Mouse (Mus musculus) neural tube, embryonic 14.5 days (tissue): ENCODE results near the gene Dtx1. TPM values are rescaled to one million over a fixed set of nuclear protein-coding genes. Genes with fewer than 3 reads are reported as not detected.

Source experiments
- ATAC-seq: fragments of 200-750 bp; cut with Nextera tagmentation; 2 replicates; pipeline ENCODE4 v1.8.0; 2017; ENCODE audit warnings: low read depth, mild to moderate bottlenecking, moderate TSS enrichment, moderate library complexity
- H3K27ac ChIP-seq: fragments of 300-500 bp; sonication (generic); 2 replicates; pipeline ENCODE4 v1.5.1; 2014; ENCODE audit warnings: low read depth, mild to moderate bottlenecking, control low read depth, low read length, moderate library complexity, mixed read lengths
- H3K27me3 ChIP-seq: fragments of 300-500 bp; sonication (generic); 2 replicates; pipeline ENCODE4 v1.6.1; 2014; ENCODE audit warnings: low read length; ENCODE audit not compliant: control insufficient read depth, insufficient read depth
- H3K36me3 ChIP-seq: fragments of 300-500 bp; sonication (generic); 2 replicates; pipeline ENCODE4 v1.6.1; 2014; ENCODE audit warnings: low read length, mixed read lengths; ENCODE audit not compliant: control insufficient read depth, insufficient read depth
- H3K4me1 ChIP-seq: fragments of 300-500 bp; sonication (generic); 2 replicates; pipeline ENCODE4 v1.6.1; 2014; ENCODE audit warnings: low read length; ENCODE audit not compliant: control insufficient read depth, insufficient read depth
- H3K4me2 ChIP-seq: fragments of 300-500 bp; sonication (generic); 2 replicates; pipeline ENCODE4 v1.6.1; 2014; ENCODE audit warnings: mild to moderate bottlenecking, low read depth, low read length, control low read depth
- H3K4me3 ChIP-seq: fragments of 300-500 bp; sonication (generic); 2 replicates; pipeline ENCODE4 v1.5.1; 2014; ENCODE audit warnings: low read depth, low read length, control low read depth, mixed read lengths
- H3K9ac ChIP-seq: fragments of 300-500 bp; sonication (generic); replicated peaks from 2 replicates; pipeline ENCODE4 v1.6.1; 2014; ENCODE audit warnings: low read depth, mild to moderate bottlenecking, control low read depth, low read length, mixed read lengths
- H3K9me3 ChIP-seq: fragments of 300-500 bp; sonication (generic); 2 replicates; pipeline ENCODE4 v1.6.1; 2016; ENCODE audit warnings: low read length; ENCODE audit not compliant: control insufficient read depth
- WGBS: fragments of 180-500 bp; shearing (Covaris S2); extraction: QIAGEN DNeasy Blood & Tissue Kit; methylation state at CpG from one replicate; pipeline ENCODE4 v1.1.7; 2014; 5-methylcytosine and 5-hydroxymethylcytosine counted together
- polyA plus RNA-seq: library from polyadenylated mRNA; unstranded; fragments of >200 nt; fragmentation: Nextera tagmentation; extraction: Ambion mirVana; gene quantifications from 2 replicates; pipeline ENCODE4 v1.2.1, GENCODE M21; 2014

Dtx1 gene
- polyA plus RNA-seq, 1 experiment from 2014 or later: 50.7 TPM

DNA sequence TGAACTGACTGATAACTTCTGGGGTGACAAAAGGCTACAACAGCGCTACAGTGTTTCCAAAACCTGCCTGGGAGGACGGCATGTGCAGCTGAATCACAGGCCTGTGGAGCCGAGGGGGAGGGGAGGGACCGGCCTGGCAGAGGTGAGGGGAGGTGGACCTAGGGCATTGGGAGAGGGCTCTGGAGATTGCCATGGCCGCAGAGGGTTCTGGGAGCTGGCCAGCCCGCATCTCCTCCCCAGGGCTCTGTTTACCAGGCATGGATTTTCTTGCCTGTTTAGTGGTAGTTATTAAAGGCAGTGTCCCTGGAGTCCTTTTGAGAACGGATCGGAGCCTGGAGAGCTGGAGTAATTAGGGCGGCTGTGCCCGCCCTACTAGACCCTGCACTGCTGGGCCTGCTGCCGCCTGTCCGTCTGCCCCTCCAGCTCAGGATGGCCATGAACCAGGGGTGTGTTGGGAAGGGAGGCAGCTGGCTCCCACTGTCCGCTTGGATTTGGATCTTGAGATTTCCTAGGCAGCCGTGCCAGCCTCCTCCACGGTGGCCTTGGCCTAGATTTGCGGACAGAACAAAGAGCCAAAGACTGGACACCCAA, 12.8 kb downstream of the Dtx1 start:
- no peak overlapping the region for H3K4me2 ChIP-seq
- 18% methylated on average over 16 of the region's 16 CpGs for WGBS
- H3K27me3 ChIP-seq: peaks cover 16% of the 10 kb centered on the region
- peaks cover 21% of the 10 kb centered on the region for H3K4me1 ChIP-seq
- no peak for ATAC-seq
- peaks cover 7% of the 10 kb centered on the region for H3K36me3 ChIP-seq
- no peak overlapping the region for H3K4me3 ChIP-seq
- no peaks in the 10 kb centered on the region for H3K9me3 ChIP-seq
- H3K9ac ChIP-seq: no peak overlapping the region
- peak overlapping the region; percentile 48 for H3K27ac ChIP-seq

DNA sequence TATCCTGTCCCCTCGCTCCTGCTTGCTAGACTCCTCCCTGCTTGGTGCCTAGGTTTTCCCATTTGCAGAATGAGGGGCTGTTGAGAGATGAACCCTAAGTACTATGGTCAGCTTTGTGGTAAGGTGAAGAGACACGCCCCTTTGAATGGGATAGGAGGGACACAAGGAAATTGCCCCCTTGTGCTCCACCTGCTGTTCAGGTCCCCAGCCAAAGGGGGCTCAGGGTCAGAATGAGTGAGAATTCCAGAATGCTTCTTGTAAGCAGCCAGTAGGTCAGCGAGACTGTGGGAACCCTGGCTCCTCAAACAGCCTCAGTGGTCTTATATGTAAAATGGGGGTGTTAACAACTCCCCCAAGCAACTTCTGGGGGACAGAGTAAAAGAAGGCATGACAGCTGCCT, 13.5 kb downstream of the Dtx1 start:
- H3K4me2 ChIP-seq: no peak overlapping the region
- no peak overlapping the region for H3K4me3 ChIP-seq
- H3K4me1 ChIP-seq: peaks cover 21% of the 10 kb centered on the region
- peaks cover 11% of the 10 kb centered on the region for H3K36me3 ChIP-seq
- H3K9ac ChIP-seq: no peak overlapping the region
- peaks cover 16% of the 10 kb centered on the region for H3K27me3 ChIP-seq
- no peak for ATAC-seq
- no peak overlapping the region for H3K27ac ChIP-seq
- no peaks in the 10 kb centered on the region for H3K9me3 ChIP-seq
- WGBS: 38% methylated on average over 3 of the region's 3 CpGs

DNA sequence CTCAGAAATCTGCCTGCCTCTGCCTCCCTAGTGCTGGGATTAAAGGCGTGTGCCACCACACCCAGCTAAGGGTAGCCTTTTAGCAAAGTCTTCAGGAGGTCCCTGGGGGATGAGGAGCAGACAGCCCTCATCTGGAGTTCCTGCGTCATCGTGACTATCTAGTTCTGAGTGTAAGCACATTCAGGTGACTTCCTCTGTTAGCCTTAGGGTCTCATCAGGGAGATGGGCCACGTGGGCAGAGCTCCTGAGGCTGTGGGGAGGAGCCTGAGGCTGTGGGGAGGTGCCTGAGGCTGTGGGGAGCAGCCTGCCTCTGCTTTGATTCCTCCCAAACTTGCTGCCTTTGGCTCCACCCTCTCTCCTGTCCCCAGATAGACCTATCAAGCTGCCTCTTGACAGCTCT, 14.9 kb downstream of the Dtx1 start:
- 51% methylated on average over 4 of the region's 4 CpGs for WGBS
- H3K27ac ChIP-seq: no peak overlapping the region
- no peak overlapping the region for H3K9ac ChIP-seq
- H3K4me2 ChIP-seq: no peak overlapping the region
- H3K4me1 ChIP-seq: peaks cover 21% of the 10 kb centered on the region
- H3K27me3 ChIP-seq: peaks cover 16% of the 10 kb centered on the region
- ATAC-seq: no peak
- no peak overlapping the region for H3K4me3 ChIP-seq
- H3K9me3 ChIP-seq: no peaks in the 10 kb centered on the region
- peaks cover 19% of the 10 kb centered on the region for H3K36me3 ChIP-seq

DNA sequence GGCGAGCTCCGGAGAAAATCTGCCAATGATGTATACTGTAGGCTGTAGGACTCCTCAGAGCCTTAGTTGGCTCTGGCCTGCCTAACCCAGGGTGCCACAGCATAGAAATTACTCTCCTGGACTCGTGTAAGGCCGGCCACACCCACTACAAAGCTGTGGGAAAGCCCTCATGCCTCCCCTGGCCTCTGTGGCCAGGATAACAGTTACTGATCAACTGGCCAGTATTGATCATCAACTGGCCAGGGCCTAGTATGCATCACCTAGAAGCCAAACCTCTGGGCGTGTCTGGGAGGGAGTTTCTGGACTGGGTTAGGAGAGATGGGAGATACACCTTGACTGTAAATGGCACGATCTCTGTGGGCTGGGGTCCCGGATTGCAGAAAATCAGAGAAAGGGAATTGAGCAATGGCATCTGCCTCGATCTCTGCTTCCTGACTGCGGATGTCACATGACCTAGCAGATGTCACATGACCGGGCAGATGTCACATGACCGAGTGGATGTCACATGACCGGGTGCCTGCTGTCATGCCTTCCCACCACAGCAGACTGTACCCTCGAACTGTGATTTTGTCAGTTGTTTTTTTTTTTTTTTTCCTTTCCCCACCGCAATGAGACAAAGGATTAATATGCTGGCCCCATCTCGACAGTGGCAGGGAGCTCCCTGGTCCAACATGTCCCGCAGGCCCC, 15.5 kb downstream of the Dtx1 start:
- H3K4me3 ChIP-seq: no peak overlapping the region
- H3K9ac ChIP-seq: no peak overlapping the region
- no peaks in the 10 kb centered on the region for H3K9me3 ChIP-seq
- no peak overlapping the region for H3K27ac ChIP-seq
- 73% methylated on average over 16 of the region's 16 CpGs for WGBS
- peaks cover 22% of the 10 kb centered on the region for H3K36me3 ChIP-seq
- no peak for ATAC-seq
- no peak overlapping the region for H3K4me2 ChIP-seq
- H3K4me1 ChIP-seq: peaks cover 20% of the 10 kb centered on the region
- peaks cover 16% of the 10 kb centered on the region for H3K27me3 ChIP-seq

DNA sequence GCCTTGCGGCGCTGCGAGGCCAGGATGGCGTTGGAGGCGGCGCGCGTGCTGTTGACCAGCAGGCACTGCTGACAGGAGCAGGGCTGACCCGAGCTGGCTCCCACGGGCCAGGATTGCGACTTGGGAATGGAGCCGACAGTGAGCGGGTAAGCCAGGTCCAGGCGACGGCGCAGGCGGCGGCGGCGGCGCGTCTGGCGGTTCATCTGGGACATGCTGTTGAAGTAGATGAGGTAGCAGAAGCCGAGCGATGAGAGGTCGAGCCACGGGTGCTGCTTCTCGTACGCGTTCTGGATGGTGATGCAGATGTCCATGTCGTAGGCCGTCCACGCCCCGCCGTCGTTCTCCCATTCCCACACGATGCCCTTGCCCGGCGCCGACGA, 17.0 kb downstream of the Dtx1 start:
- peaks cover 16% of the 10 kb centered on the region for H3K27me3 ChIP-seq
- H3K4me1 ChIP-seq: peaks cover 16% of the 10 kb centered on the region; the same call in 1 of the 2 replicates
- no peak overlapping the region for H3K4me3 ChIP-seq
- H3K27ac ChIP-seq: no peak overlapping the region
- H3K36me3 ChIP-seq: peaks cover 28% of the 10 kb centered on the region
- no peaks in the 10 kb centered on the region for H3K9me3 ChIP-seq
- no peak for ATAC-seq
- H3K4me2 ChIP-seq: 0 out of 2 replicates have a peak overlapping the region, but pooled peaks have one; percentile 8
- no peak overlapping the region for H3K9ac ChIP-seq
- 6% methylated on average over 38 of the region's 41 CpGs for WGBS

DNA sequence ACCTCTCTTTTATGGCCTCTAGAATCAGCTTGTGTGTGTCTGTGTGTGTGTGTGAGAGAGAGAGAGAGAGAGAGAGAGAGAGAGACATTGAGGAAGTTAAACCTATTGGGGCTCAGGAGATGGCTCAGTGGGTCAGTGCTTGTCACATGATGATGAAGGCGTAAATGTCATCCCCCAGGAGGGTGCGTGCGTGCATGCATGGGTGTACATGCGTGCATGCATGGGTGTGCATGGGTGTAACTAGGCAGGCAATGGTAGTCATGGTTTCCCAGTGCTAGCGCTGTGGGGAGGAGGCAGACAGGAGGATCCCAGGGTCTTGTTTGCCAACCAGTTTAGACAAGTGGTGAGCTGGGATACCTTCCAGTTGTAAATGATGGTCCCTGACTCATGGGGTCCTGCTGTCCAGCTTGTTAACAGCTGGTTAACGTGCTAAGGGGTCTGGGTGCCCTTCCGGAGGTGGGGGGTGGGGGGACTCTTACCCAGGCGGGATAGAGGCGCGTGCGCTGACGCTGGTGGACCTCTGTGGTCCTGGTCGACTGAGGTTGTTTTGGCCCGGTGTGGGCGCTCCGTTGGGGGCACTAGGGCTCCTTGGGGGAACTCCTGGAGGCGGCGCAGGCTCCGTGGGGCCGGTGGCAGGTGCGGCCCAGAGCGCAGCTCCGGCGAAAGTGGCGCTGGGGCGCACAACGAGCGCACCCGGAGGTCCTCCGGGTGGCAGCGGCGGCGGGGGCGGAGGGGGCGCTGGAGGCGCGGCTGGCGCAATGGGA, 17.6 kb downstream of the Dtx1 start:
- Histone ChIP-seq H3K4me1 (peaks cover 11% of the 10 kb centered on the region; the same call in 1 of the 2 replicates), H3K27me3 (peaks cover 16% of the 10 kb centered on the region), H3K4me2 (0 out of 2 replicates have a peak overlapping the region, but pooled peaks have one; percentile 8), H3K4me3 (no peak overlapping the region), H3K9ac (no peak overlapping the region), H3K9me3 (no peaks in the 10 kb centered on the region), H3K27ac (no peak overlapping the region), H3K36me3 (peaks cover 28% of the 10 kb centered on the region)
- 14% methylated on average over 30 of the region's 38 CpGs for WGBS
- no peak for ATAC-seq

DNA sequence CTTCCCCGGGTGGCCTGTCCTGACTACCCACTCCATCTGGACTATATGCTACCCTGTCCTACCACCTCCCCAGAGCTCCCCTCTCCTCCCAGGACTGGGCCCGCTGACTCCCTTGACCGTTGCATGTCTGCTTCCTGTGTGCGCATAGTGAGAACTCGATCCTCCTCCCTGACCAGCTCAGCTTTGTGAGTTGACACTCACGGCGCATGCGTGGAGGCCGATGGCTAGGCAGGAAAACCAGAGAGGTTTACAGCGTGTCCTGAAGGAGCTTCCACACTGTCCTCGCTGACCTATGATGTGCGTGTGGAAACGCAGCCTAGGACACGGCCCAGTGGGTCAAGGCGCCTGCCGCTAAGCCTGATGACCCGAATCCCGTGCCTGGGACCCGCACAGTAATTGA, 19.7 kb downstream of the Dtx1 start:
- H3K4me1 ChIP-seq: no peaks in the 10 kb centered on the region
- H3K9ac ChIP-seq: no peak overlapping the region
- no peaks in the 10 kb centered on the region for H3K9me3 ChIP-seq
- no peak overlapping the region for H3K4me2 ChIP-seq
- no peak overlapping the region for H3K27ac ChIP-seq
- WGBS: 77% methylated on average over 19 of the region's 19 CpGs
- no peak for ATAC-seq
- H3K36me3 ChIP-seq: peaks cover 28% of the 10 kb centered on the region
- peaks cover 16% of the 10 kb centered on the region for H3K27me3 ChIP-seq
- H3K4me3 ChIP-seq: no peak overlapping the region

DNA sequence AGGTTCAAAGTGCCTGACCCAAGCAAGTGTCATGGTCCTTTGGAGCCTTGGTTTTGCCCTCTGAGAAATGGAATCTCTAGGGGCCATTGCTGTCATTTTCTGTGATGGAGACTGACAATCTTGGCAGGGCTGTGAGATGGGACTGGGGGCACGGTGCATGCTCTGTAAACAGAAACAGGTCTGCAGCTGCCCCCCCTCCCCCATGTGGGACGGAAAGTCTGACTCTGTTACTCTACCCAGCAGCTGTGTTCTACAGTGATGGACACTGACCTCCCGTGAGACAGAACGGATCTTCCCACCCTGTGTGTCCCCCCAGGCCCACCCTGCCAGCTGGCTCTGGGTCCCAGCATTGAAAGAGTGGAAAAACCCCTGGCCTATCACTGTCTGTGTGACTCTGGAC, 21.3 kb downstream of the Dtx1 start:
- Histone ChIP-seq H3K4me3 (no peak overlapping the region), H3K36me3 (peaks cover 28% of the 10 kb centered on the region), H3K27me3 (peaks cover 10% of the 10 kb centered on the region), H3K4me1 (no peaks in the 10 kb centered on the region), H3K4me2 (no peak overlapping the region), H3K9ac (no peak overlapping the region), H3K27ac (no peak overlapping the region), H3K9me3 (no peaks in the 10 kb centered on the region)
- ATAC-seq: no peak
- WGBS: 63% methylated on average over 4 of the region's 4 CpGs

DNA sequence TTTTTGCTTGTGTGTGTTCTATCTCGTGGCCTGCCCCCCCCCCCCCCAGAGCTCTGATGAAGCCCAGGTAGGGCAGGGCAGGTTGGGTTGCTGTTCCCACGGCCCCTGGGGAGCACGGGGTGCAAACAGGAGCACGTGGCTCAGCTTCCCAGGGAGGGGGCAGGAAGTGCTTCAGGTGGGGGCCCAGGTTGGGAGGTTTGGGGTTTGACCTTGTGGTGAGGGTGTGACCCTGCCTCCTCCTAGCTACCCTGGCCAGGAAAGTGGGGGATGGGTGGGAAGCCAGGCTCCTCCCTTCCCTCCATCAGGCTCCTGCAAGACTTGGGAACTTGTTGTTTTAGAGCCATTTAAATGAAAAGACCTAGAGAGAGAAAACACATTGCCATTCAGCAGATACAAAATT, 23.3 kb downstream of the Dtx1 start:
- Histone ChIP-seq H3K27me3 (peaks cover 4% of the 10 kb centered on the region; the same call in 1 of the 2 replicates), H3K27ac (no peak overlapping the region), H3K4me2 (no peak overlapping the region), H3K9me3 (no peaks in the 10 kb centered on the region), H3K36me3 (peaks cover 18% of the 10 kb centered on the region; the same call in 1 of the 2 replicates), H3K4me1 (no peaks in the 10 kb centered on the region), H3K4me3 (no peak overlapping the region), H3K9ac (no peak overlapping the region)
- WGBS: 42% methylated on average over 4 of the region's 4 CpGs
- no peak for ATAC-seq
